Mouse (Mus musculus) liver, adult 2 months (tissue): ENCODE measurements around the gene Hist1h2ac.

Experiments
- CTCF ChIP-seq: fragments of 200-500 bp; IDR thresholded peaks from 2 replicates; pipeline ENCODE4 v1.5.1; 2011; ENCODE audit warnings: low read depth, low read length, control low read depth
- POLR2A ChIP-seq: fragments of 200-500 bp; IDR thresholded peaks from 2 replicates; pipeline ENCODE4 v1.6.1; 2011; ENCODE audit warnings: low read length, control low read depth; ENCODE audit not compliant: insufficient read depth; ENCODE audit errors: extremely low read depth

DNA sequence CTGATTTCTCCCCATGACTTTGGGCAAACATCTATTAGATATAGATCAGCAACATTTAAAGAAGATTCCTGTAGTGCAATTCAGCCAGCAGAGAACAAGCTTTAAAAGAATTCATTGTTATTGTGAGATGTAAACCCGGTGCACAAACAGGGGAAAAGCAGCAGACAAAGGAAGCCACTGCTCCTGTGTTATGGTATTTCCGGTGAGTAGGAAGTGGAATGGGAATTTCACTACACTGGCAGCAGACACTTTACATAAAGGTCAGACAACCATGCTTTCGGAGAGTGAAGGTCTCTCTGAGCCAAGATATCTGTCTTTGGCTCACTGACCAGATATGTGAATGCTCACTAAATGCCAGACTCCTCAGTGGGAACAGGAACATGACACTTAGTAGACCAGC lies 21.2 kb downstream of the Hist1h2ac start:
- TF ChIP-seq CTCF (no peak), POLR2A (no peak)
